Mouse (Mus musculus) ES-E14 (cell line): ENCODE data around the gene Gfi1b. TPM values are rescaled to one million over a fixed set of nuclear protein-coding genes. Genes with fewer than 3 reads are reported as not detected.

ENCODE experiments used
- total RNA-seq: library from RNA; depleted of rRNA; stranded (reverse); fragments of 300-350 nt; gene quantifications from 2 replicates; pipeline ENCODE4 v1.2.3, GENCODE M21; 2012; rRNA removed

Gene Gfi1b
- total RNA-seq, 1 experiment, result not detected

Other genes with a start within 250 kb of the Gfi1b start
- gene Ppp1r26, start 175.2 kb downstream of the Gfi1b start, total RNA-seq, result 2.4 and 2.5 TPM in 2 replicates
- 12.9 and 14.2 TPM in 2 replicates for gene 1700007K13Rik, start 155.7 kb downstream of the Gfi1b start, total RNA-seq
- gene Mrps2, start 153.9 kb downstream of the Gfi1b start, total RNA-seq, result 24.9 and 29.9 TPM in 2 replicates
- gene Gbgt1, start 125.1 kb downstream of the Gfi1b start, total RNA-seq, result 1.4 and 3.1 TPM in 2 replicates
- gene Gm10134, start 115.9 kb downstream of the Gfi1b start, total RNA-seq, result 0.80 and 5.1 TPM in 2 replicates
- gene Ralgds, start 108.9 kb downstream of the Gfi1b start, total RNA-seq, result 18.2 and 24.8 TPM in 2 replicates
- gene Cel, start 58.6 kb downstream of the Gfi1b start, total RNA-seq, result not detected in 2 replicates
- 20.0 and 22.6 TPM in 2 replicates for gene Gtf3c5, start 38.2 kb downstream of the Gfi1b start, total RNA-seq
- gene Tsc1, start 19.2 kb upstream of the Gfi1b start, total RNA-seq, result 14.9 and 18.3 TPM in 2 replicates
- gene Spaca9, start 77.7 kb upstream of the Gfi1b start, total RNA-seq, result not detected in 2 replicates
- gene Ak8, start 78.2 kb upstream of the Gfi1b start, total RNA-seq, result 0.26 and 0.49 TPM in 2 replicates
- gene Gtf3c4, start 218.4 kb upstream of the Gfi1b start, total RNA-seq, result 35.4 and 38.1 TPM in 2 replicates
- 20.9 and 23.8 TPM in 2 replicates for gene Ddx31, start 218.4 kb upstream of the Gfi1b start, total RNA-seq